Mouse (Mus musculus) lung, embryonic 14.5 days (tissue): ENCODE data around the gene Notch4. TPM values are rescaled to one million over a fixed set of nuclear protein-coding genes. Genes with fewer than 3 reads are reported as not detected.
A peak's percentile ranks its signal among the peaks of the same experiment; 100 is the strongest.

Source experiments
- ATAC-seq: fragments of 200-750 bp; cut with Nextera tagmentation; 2 replicates; pipeline ENCODE4 v1.8.0; 2017; ENCODE audit warnings: mild to moderate bottlenecking, moderate TSS enrichment, moderate library complexity; ENCODE audit not compliant: insufficient read depth
- DNase-seq: peaks from one replicate; pipeline ENCODE4 v3.0.0-alpha.2; 2015
- H3K27ac ChIP-seq: fragments of 300-500 bp; sonication (generic); 2 replicates; pipeline ENCODE4 v1.5.1; 2014; ENCODE audit warnings: low read depth, mild to moderate bottlenecking, moderate library complexity
- H3K27me3 ChIP-seq: fragments of 300-500 bp; sonication (generic); 2 replicates; pipeline ENCODE4 v1.6.1; 2014; ENCODE audit warnings: low read length, control low read depth; ENCODE audit not compliant: insufficient read depth
- H3K36me3 ChIP-seq: fragments of 300-500 bp; sonication (generic); 2 replicates; pipeline ENCODE4 v1.6.1; 2014; ENCODE audit warnings: control low read depth; ENCODE audit not compliant: insufficient read depth
- H3K4me1 ChIP-seq: fragments of 300-500 bp; sonication (generic); 2 replicates; pipeline ENCODE4 v1.6.1; 2014; ENCODE audit warnings: antibody characterized with exemption, control low read depth; ENCODE audit not compliant: insufficient read depth
- H3K4me2 ChIP-seq: fragments of 300-500 bp; sonication (generic); 2 replicates; pipeline ENCODE4 v1.6.1; 2014; ENCODE audit warnings: mild to moderate bottlenecking
- H3K4me3 ChIP-seq: fragments of 300-500 bp; sonication (generic); 2 replicates; pipeline ENCODE4 v1.5.1; 2014; ENCODE audit warnings: low read depth, low read length
- H3K9ac ChIP-seq: fragments of 300-500 bp; sonication (generic); 2 replicates; pipeline ENCODE4 v1.6.1; 2014
- H3K9me3 ChIP-seq: fragments of 300-500 bp; sonication (generic); 2 replicates; pipeline ENCODE4 v1.6.1; 2016; ENCODE audit warnings: low read depth, low read length, control low read depth
- CTCF ChIP-seq: IDR thresholded peaks from 2 replicates; pipeline ENCODE4 v1.5.1; 2016; ENCODE audit warnings: antibody characterized with exemption, low read depth
- WGBS: fragments of 180-500 bp; shearing (Covaris S2); extraction: QIAGEN DNeasy Blood & Tissue Kit; methylation state at CpG from one replicate; pipeline ENCODE4 v1.1.7; 2014; 5-methylcytosine and 5-hydroxymethylcytosine counted together
- polyA plus RNA-seq: library from polyadenylated mRNA; unstranded; fragments of >200 nt; fragmentation: Nextera tagmentation; extraction: Ambion mirVana; gene quantifications from 2 replicates; pipeline ENCODE4 v1.2.1, GENCODE M21; 2014

The Notch4 gene
- polyA plus RNA-seq, 1 experiment from 2014 or later = 8.5 TPM

DNA sequence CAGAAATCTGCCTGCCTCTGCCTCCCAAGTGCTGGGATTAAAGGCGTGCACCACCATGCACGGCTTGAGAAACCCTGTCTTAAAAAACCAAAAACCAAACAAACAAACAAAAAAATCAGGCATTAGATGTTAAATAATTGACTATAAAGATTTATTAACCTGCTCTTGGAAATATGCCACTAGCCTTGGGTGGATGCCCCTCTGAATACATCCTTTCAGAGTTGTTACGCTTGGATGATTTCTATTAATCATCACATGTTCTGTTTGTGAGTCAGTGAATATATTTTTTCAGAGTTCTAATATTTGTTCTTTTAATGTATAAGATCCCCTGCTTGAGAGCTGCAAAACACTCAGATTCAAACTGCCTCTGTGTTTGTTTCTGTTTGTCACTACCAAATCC, 60.9 kb downstream of the Notch4 start:
- no peak for TF ChIP-seq CTCF
- 86% methylated on average over 3 of the region's 3 CpGs for whole genome bisulfite sequencing
- no peak overlapping the region for H3K4me2 ChIP-seq
- peaks cover 12% of the 10 kb centered on the region; the same call in 1 of the 2 replicates for H3K4me1 ChIP-seq
- H3K27ac ChIP-seq = no peak overlapping the region
- DNase-seq = no peak
- ATAC-seq = no peak
- H3K9ac ChIP-seq = no peak overlapping the region
- H3K4me3 ChIP-seq = no peak overlapping the region
- peaks cover 19% of the 10 kb centered on the region; the same call in 1 of the 2 replicates for H3K36me3 ChIP-seq
- no peaks in the 10 kb centered on the region for H3K9me3 ChIP-seq
- H3K27me3 ChIP-seq = peaks cover 11% of the 10 kb centered on the region

DNA sequence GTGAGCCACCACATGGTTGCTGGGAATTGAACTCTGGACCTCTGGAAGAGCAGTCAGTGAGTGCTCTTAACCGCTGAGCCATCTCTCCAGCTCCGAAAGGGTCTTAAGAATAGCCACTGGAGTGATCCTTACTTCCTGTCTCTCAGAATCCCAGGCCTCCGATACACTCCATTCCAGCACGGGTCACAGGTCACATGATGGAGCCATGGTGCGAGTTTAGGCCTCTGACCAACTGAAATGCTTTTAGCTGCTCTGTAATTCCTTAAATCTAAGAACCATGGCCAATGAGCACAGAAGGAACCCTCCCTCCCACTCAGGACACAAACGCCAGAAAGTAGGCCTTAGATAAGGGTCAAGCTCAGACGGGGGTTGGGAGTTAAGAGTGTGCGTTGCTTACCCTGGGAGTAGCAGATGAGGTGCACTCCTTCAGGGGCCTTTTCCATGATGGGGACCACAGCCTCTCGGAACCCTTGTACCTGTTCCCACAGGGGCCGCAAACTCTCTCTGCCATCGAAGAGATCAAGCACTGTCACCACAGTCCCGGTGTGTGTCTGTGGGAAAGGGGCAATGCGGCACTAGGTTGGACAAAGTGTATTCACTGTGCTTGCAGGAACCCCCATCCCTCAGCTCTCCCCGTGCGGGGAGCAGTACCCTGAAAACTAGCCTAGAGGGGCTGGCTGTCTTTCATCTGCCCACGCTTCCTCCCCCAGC, 62.1 kb downstream of the Notch4 start:
- no peak for ATAC-seq

DNA sequence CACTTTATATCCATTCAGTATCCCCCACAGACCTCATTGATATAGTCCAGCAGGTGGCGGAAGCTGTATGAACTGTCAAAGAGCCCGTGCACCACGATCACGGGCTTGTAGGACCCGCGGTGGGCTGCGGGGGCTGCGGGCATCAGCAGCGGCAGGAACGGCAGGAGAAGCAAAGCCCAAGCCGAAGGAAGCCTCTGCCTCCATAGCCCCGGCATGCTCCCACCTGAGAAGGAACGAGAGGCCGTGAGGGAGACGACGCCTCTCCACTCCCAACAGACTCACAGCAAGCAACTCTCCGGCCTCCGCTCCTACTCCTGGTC, 62.7 kb downstream of the Notch4 start:
- peak; percentile 18 for ATAC-seq
- DNase-seq = peak; percentile 76
- H3K27ac ChIP-seq = peak overlapping the region; percentile 76
- peak; percentile 69 for TF ChIP-seq CTCF
- H3K4me3 ChIP-seq = peak overlapping the region; percentile 69
- peaks cover 29% of the 10 kb centered on the region for H3K27me3 ChIP-seq
- H3K9me3 ChIP-seq = no peaks in the 10 kb centered on the region
- H3K36me3 ChIP-seq = peaks cover 12% of the 10 kb centered on the region; the same call in 1 of the 2 replicates
- peak overlapping the region; percentile 92 for H3K4me2 ChIP-seq
- peak overlapping the region; percentile 73 for H3K9ac ChIP-seq
- WGBS = under 1% methylated on average over 18 of the region's 18 CpGs
- H3K4me1 ChIP-seq = peaks cover 16% of the 10 kb centered on the region; the same call in 1 of the 2 replicates

More for the DNA sequence above, 62.1 kb downstream of the Notch4 start:
- H3K9me3 ChIP-seq = no peaks in the 10 kb centered on the region
- peak overlapping the region; percentile 69 for H3K4me3 ChIP-seq
- WGBS = 44% methylated on average over 16 of the region's 16 CpGs
- peaks cover 24% of the 10 kb centered on the region for H3K27me3 ChIP-seq
- H3K36me3 ChIP-seq = peaks cover 12% of the 10 kb centered on the region; the same call in 1 of the 2 replicates
- H3K4me2 ChIP-seq = peak overlapping the region; percentile 92
- TF ChIP-seq CTCF = no peak
- peak overlapping the region; percentile 76; the same call in 1 of the 2 replicates for H3K27ac ChIP-seq
- peaks cover 16% of the 10 kb centered on the region; the same call in 1 of the 2 replicates for H3K4me1 ChIP-seq
- peak overlapping the region; percentile 73 for H3K9ac ChIP-seq
- no peak for DNase-seq

DNA sequence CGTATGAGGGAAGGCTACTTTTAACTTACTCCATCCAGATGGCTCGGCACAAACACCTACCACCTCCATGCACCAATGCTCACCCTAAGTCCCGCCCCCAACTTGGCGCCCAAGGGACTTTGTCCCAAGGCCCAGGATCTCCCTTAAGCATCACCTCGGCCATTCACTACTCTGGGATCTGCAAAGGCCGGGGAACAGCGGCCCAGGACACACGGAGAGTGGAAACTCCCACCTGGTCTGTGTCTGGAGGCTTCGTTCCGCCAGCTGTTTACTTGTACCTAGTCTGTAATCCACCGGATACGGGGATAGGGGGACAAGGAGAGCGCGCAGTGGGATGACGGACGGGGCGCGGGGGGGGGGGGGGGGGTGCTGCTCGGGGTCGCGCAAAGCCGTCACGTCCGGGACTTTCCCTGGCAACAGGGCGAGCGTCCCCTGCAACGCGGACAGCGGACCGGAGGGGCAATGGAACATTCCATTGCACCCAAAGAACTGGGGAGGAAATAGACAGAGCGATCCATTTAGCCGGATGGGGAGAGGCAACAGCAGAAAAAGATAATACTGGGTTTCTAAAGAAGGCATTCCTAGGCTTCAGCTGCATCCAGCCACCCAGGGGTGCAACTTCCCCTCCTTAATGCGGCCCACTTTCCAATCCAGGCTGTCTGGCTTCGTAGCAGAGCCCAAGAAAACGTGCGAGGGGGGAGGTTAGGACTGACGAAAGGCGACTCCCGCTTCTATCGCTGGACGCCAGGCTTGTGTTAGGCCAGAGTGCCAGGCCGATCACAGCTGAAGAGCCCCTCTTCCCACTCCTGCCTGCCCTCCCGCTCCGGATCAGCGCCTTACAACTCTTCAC, 63.2 kb downstream of the Notch4 start:
- peaks cover 16% of the 10 kb centered on the region; the same call in 1 of the 2 replicates for H3K4me1 ChIP-seq
- H3K4me3 ChIP-seq = peak overlapping the region; percentile 69
- H3K9me3 ChIP-seq = no peaks in the 10 kb centered on the region
- peaks cover 9% of the 10 kb centered on the region; the same call in 1 of the 2 replicates for H3K36me3 ChIP-seq
- under 1% methylated on average over 40 of the region's 45 CpGs for WGBS
- peak overlapping the region; percentile 92 for H3K4me2 ChIP-seq
- peak overlapping the region; percentile 73 for H3K9ac ChIP-seq
- TF ChIP-seq CTCF = no peak
- DNase-seq (peak; percentile 94), ATAC-seq (peak; percentile 80)
- peak overlapping the region; percentile 95 for H3K27ac ChIP-seq
- H3K27me3 ChIP-seq = peaks cover 35% of the 10 kb centered on the region

DNA sequence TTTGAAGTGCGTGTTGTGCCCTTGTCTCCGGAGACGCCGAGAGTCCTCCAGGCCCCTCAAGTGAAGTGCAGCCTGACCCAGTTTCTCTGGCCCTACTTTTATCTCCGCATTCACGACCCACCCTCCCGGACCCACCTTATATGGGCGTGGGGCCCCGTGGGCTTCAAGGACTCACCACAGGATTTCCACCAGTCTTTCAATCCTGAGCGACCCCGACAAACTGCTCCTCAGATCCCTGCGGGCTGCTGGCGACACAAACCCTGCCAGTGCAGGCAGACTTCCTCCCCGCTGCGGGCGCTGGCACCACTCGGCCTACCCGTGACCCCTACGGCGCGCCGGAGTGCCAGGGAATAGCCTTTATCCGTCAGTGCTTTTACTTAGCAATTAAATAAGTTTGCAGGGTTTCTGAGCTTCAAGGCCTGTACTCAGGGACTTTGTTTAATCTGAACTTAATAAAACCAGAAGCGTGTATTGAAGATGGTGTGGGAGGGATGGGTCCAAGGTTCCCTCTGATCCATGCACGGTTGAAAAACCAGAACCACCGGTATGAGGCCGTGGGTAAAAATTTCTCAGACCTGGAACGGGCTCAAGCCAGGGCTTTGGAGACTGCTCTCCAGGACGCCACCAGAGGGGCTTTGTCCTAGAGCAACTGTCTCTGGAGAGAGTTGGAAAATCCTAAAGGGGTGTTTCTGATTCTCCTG, 64.0 kb downstream of the Notch4 start, which contains the start of gene Ppt2:
Ppt2 (minus strand) TSS at position 568 of the 701 bp plus-strand sequence.
- DNase-seq (peak; percentile 59), ATAC-seq (no peak)
- H3K36me3 ChIP-seq = peaks cover 6% of the 10 kb centered on the region; the same call in 1 of the 2 replicates
- H3K4me2 ChIP-seq = peak within 1 kb of the TSS; percentile 92
- H3K9me3 ChIP-seq = no peaks in the 10 kb centered on the region
- H3K9ac ChIP-seq = peak within 1 kb of the TSS; percentile 73
- H3K4me1 ChIP-seq = peaks cover 16% of the 10 kb centered on the region; the same call in 1 of the 2 replicates
- no peak for TF ChIP-seq CTCF
- H3K27me3 ChIP-seq = peaks cover 41% of the 10 kb centered on the region
- WGBS = 3% methylated on average over 29 of the region's 29 CpGs
- peak within 1 kb of the TSS; percentile 95 for H3K27ac ChIP-seq
- peak within 1 kb of the TSS; percentile 69 for H3K4me3 ChIP-seq

DNA sequence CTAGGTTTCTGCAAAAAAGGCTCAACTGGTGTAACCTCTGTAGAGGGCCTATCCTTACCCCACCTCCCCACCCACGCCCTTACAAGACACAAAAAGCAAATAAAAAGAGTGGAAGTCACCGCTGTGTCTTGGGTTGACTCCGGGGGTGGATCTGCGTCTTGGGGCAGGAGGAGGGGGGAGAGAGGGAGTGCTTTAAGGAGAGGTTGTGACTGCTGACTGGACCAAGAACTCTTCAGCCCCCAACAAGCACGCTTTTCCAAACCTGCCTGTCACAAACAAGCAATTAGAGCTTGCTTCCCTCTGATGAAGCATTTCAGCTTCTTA, 64.5 kb downstream of the Notch4 start:
- no peaks in the 10 kb centered on the region for H3K9me3 ChIP-seq
- no peak for TF ChIP-seq CTCF
- peaks cover 46% of the 10 kb centered on the region for H3K27me3 ChIP-seq
- H3K4me2 ChIP-seq = peak overlapping the region; percentile 92
- H3K36me3 ChIP-seq = peaks cover 6% of the 10 kb centered on the region; the same call in 1 of the 2 replicates
- ATAC-seq = no peak
- DNase-seq = no peak
- WGBS = 31% methylated on average over 5 of the region's 5 CpGs
- H3K9ac ChIP-seq = peak overlapping the region; percentile 73
- peak overlapping the region; percentile 69 for H3K4me3 ChIP-seq
- peak overlapping the region; percentile 95; the same call in 1 of the 2 replicates for H3K27ac ChIP-seq
- H3K4me1 ChIP-seq = peaks cover 16% of the 10 kb centered on the region; the same call in 1 of the 2 replicates
